ENCODE assay signal across 8 mouse cellular contexts in genomic region chr4:149854770-149855169, GRCm38 (mm10).
DNase-seq lines count a peak whose midpoint lies in the region; ATAC-seq and TF ChIP-seq lines count a peak whose summit lies in the region.

No protein-coding gene starts in this region.

- H3K4me2 ChIP-seq in intestine, postnatal 0 days (replicated peaks; ENCODE audit: low read depth) = peak overlapping the region; percentile 56
- H3K4me2 ChIP-seq in neural tube, embryonic 14.5 days (ENCODE audit: low read depth, low read length) = peak overlapping the region; percentile 52

- 58% methylated on average over 9 of the region's 9 CpGs for WGBS in forebrain, embryonic 10.5 days
- whole genome bisulfite sequencing in intestine, postnatal 0 days = 44% methylated on average over 9 of the region's 9 CpGs
- 52% methylated on average over 9 of the region's 9 CpGs for WGBS in neural tube, embryonic 14.5 days

- H3K27ac ChIP-seq in left cerebral cortex, adult 2 months = peak overlapping the region; percentile 28
- H3K27ac ChIP-seq in forebrain, embryonic 10.5 days = peak overlapping the region; percentile 62
- H3K27ac ChIP-seq in intestine, postnatal 0 days (ENCODE audit: low read depth, low read length) = 0 out of 2 replicates have a peak overlapping the region, but pooled peaks have one; percentile 24
- peak overlapping the region; percentile 79 for H3K27ac ChIP-seq in neural tube, embryonic 14.5 days (ENCODE audit: low read depth, low read length)

- no peak overlapping the region for H3K9ac ChIP-seq in intestine, postnatal 0 days (ENCODE audit: low read depth, low read length)
- H3K9ac ChIP-seq in neural tube, embryonic 14.5 days (replicated peaks; ENCODE audit: low read depth, low read length) = peak overlapping the region; percentile 52

- peaks cover 16% of the 10 kb centered on the region for H3K27me3 ChIP-seq in forebrain, embryonic 10.5 days (ENCODE audit: poor library complexity, severe bottlenecking)
- no peaks in the 10 kb centered on the region for H3K27me3 ChIP-seq in intestine, postnatal 0 days (replicated peaks; ENCODE audit: control insufficient read depth, insufficient read depth, low read length)
- H3K27me3 ChIP-seq in neural tube, embryonic 14.5 days (ENCODE audit: control insufficient read depth, insufficient read depth, low read length) = no peaks in the 10 kb centered on the region

- no peak for ATAC-seq in intestine, postnatal 0 days
- 0 out of 2 replicates have a peak, but pooled peaks have one; percentile 25 for ATAC-seq in neural tube, embryonic 14.5 days (ENCODE audit: low read depth)
- ATAC-seq in erythroid progenitor cell, adult 5-6 weeks (replicated peaks; ENCODE audit: low FRiP score, poor library complexity, severe bottlenecking) = no peak
- no peak for ATAC-seq in inflammation-experienced regulatory T-cells, adult 6 months

- H3K4me3 ChIP-seq in left cerebral cortex, adult 2 months = peak overlapping the region; percentile 20
- H3K4me3 ChIP-seq in forebrain, embryonic 10.5 days = peak overlapping the region; percentile 47
- H3K4me3 ChIP-seq in intestine, postnatal 0 days (ENCODE audit: low read depth, low read length) = no peak overlapping the region
- H3K4me3 ChIP-seq in neural tube, embryonic 14.5 days (ENCODE audit: low read depth, low read length) = peak overlapping the region; percentile 25

- intact Hi-C loops in left cerebral cortex, adult 2 months (cut with DNase I) = no loop called here

- no peaks in the 10 kb centered on the region for H3K36me3 ChIP-seq in forebrain, embryonic 10.5 days (replicated peaks)
- H3K36me3 ChIP-seq in intestine, postnatal 0 days (ENCODE audit: control insufficient read depth, insufficient read depth) = no peaks in the 10 kb centered on the region
- H3K36me3 ChIP-seq in neural tube, embryonic 14.5 days (ENCODE audit: control insufficient read depth, insufficient read depth, low read length) = no peaks in the 10 kb centered on the region

- no peaks in the 10 kb centered on the region for H3K9me3 ChIP-seq in forebrain, embryonic 10.5 days
- no peaks in the 10 kb centered on the region for H3K9me3 ChIP-seq in intestine, postnatal 0 days (ENCODE audit: control insufficient read depth)
- no peaks in the 10 kb centered on the region for H3K9me3 ChIP-seq in neural tube, embryonic 14.5 days (ENCODE audit: control insufficient read depth, low read length)

- peaks cover 39% of the 10 kb centered on the region for H3K4me1 ChIP-seq in forebrain, embryonic 10.5 days
- peaks cover 10% of the 10 kb centered on the region; the same call in 1 of the 2 replicates for H3K4me1 ChIP-seq in intestine, postnatal 0 days (replicated peaks; ENCODE audit: control insufficient read depth, insufficient read depth, low read length)
- peaks cover 19% of the 10 kb centered on the region for H3K4me1 ChIP-seq in neural tube, embryonic 14.5 days (ENCODE audit: control insufficient read depth, insufficient read depth, low read length)

- no peak for DNase-seq in left cerebral cortex, adult 2 months (ENCODE audit: extremely low spot score in 1 of 2, low spot score in 2 of 2)
- DNase-seq in left cerebral cortex, adult 9 months (ENCODE audit: low spot score in 2 of 2) = no peak
- no peak for DNase-seq in forebrain, embryonic 10.5 days (ENCODE audit: extremely low spot score, low spot score)
- DNase-seq in thymus, postnatal 4 days = no peak

- TF ChIP-seq CTCF in left cerebral cortex, adult 2 months (IDR thresholded peaks at IDR 0.05) = no peak
- no peak for TF ChIP-seq CTCF in intestine, postnatal 0 days (IDR thresholded peaks at IDR 0.05; ENCODE audit: low read depth)

Comparison
In these comparisons a context has a peak if more than half of its experiments do, and no peak if none do; other contexts are left out.
1. H3K27ac ChIP-seq: peak in every context shown above with its lines; median percentile 79 in neural tube, embryonic 14.5 days; 62 in forebrain, embryonic 10.5 days; 28 in left cerebral cortex, adult 2 months; 24 in intestine, postnatal 0 days.